Mouse (Mus musculus) mesoderm, embryonic 11.5 days (tissue): ENCODE results near the gene Ppp1r15a.
"Not testable (repeated sequence)": the region's sequence is repeated elsewhere in the genome, so short reads cannot be mapped to it uniquely, and the experiment has no call there.

Source experiments
- DNase-seq: peaks from one replicate; pipeline ENCODE4 v3.0.0-alpha.2; 2012; ENCODE audit warnings: low read depth, low spot score

Ppp1r15a gene

GRCm38 (mm10) chr7:45551512-45551883 is 25.4 kb upstream of the Ppp1r15a start:
- no peak for DNase-seq

DNA sequence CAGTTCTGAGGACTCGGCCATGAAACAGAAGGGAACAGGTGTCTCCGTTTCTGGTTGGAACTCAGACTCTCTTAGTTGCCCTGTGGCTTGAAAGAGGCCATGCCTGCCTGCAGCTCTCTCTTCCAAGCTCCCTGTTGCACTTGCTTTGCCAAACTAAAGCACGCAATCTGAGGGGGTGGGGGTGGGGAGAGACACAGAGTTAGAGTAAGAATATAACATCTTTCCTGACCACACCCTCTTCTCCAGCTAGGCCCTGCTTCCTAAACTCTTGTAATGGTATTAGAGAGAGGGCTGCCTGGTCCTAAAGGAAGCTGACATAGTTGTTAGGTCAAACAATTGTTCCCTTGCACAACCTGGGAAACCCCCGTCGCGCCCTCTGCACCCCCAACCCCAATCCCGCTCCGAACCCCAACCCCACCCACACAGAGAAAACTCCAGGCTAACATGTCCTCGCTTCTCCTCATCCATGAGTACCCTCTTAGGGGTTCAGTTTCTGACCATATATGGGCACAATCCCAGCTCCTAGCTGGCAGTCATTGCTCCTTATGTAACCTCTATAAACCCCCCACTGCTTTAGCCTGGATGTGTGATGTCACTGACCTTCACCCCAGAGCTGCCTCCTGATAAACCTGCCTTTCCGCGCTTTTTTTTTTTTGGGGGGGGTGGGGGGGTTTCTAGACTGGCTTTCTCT is 24.9 kb upstream of the Ppp1r15a start:
- DNase-seq: no peak

DNA sequence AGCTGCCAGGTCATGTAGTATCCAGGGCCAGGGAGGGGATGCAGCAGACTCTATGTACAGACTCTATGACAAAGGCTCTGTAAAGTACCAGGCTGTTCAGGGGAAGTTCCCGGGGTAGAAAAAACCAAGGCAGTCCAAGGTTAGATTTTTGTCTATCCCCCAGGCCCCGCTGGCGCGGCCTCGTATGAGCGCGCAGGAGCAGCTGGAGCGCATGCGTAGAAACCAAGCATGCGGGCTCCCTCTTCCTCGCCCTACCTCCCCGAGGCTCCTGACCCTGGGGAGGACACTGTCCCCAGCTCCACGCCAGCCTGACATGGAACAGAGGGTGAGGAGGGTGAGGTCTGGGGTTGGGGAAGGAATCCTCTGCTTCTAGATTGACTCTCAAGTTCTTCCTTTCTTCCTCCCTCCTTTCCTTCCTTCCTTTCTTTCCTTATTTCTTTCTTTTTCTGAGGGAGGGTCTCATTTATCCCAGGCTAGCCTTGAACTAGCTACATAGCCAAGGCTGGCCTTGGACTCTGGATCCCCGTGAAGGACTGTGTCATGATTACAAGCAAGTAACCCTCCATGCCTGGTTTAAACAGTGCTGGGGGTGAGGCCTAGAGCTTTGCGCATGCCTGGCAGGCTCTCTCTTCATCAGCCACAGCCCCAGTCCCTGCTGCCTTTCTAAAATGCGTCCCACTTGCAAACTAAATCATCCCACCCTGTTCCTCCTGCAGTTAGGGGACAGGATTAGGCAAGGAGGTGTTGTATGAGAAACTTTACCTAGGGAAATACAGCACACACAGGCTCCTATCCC is 23.8 kb upstream of the Ppp1r15a start:
- DNase-seq: no peak

- no peak for DNase-seq
These were observed 18.5 kb upstream of the Ppp1r15a start for GRCm38 (mm10) chr7:45544525-45544924.

DNA sequence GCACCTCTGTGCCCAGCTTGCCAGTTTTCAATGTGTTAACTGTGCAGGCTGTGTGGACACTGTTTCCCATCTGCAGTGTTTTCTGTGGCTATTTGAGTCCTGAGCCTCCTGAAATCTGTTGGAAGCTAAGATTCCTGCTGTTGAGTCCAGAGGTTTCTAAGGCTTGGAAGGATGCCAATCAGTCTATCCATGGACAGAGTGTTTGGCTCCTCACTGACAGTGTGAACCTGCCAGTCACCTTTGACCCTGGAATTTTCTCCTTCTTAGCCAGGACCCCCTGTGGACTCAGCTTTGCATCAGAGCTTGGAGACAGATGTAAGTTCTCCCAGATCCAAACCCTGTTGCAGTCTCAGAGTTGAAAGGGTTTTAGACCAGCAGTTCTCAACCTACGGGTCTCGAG is 14.1 kb upstream of the Ppp1r15a start:
- DNase-seq: no peak

GRCm38 (mm10) chr7:45539095-45539494 is 13.0 kb upstream of the Ppp1r15a start:
- no peak for DNase-seq

DNA sequence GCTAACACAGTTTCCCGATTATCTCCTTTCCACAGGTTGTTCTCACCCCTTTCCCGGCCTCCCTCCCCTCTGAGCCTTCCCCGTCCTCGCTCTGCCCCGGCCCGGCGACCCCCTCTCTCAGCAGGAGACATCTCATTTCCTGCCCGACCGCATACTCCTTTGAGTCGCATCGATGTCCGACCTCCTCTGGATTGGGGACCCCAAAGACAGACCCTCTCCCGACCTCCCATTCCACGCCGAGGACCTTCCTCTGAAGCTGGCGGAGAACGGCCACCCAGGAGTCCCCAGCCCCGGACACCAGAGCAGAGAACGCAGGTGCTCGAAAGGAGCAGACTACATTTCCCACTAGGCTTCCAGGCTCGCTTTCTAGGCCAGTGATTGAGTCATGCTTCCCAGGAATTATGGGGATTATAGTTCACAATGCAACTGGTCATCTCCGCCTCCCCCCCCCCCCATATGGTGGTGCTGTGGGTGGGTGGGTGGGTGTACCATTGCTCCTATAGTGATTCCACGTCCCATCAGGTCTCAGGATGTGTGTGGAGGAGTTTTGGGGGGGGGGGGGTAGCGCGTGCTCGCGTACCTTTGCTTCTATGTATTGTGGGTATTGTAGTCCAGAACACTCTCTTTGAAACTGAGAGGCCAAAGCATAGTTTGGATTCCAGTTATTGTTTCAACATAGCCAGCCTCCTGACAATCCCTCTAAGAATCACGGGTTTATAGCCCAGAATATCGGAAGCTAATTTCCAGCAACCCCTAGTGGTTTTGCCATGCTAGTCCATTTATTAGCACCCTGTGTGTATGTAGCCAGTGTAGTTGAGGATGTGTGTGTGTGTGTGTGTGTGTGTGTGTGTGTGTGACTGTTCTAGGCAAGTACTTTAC is 12.3 kb upstream of the Ppp1r15a start:
- no peak for DNase-seq

GRCm38 (mm10) chr7:45537602-45538001 is 11.5 kb upstream of the Ppp1r15a start:
- no peak for DNase-seq

DNA sequence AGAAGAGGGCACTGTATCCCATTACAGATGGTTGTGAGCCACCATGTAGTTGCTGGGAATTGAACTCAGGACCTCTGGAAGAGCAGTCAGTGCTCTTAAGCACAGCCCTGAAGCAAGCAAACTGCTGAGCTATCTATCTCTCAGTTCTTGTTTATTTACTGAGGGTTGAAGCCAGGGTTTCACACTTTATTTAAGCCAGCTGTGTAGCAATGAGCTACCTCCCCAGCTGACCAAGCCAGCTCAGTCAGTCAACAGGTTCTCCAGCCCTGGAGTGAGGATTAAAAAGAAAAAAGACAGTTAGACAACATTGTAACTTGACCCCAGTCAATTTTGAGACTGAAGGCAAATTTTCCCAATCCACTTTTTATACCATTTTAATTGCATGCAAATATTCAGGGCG is 9.6 kb upstream of the Ppp1r15a start:
- no peak for DNase-seq

DNA sequence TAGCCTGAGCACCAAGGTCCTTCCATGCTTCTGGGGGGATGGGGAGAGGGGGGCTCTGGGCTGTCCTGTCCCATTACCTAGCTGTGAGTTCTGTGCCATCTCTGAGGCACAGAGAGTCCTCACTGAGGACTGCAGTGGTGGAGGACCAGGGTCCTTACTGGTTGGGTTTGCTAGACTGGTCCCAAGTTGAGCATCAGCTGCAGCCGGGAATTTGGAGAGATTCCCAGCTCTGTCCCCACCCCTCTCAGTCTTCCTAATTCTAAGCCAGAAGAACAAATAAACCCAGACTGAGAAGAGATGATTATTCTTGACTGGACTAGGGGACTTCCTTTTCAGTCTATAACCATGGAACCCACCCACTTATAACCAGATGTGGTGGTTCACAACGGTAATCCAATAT is 4.6 kb upstream of the Ppp1r15a start:
- no peak for DNase-seq

DNA sequence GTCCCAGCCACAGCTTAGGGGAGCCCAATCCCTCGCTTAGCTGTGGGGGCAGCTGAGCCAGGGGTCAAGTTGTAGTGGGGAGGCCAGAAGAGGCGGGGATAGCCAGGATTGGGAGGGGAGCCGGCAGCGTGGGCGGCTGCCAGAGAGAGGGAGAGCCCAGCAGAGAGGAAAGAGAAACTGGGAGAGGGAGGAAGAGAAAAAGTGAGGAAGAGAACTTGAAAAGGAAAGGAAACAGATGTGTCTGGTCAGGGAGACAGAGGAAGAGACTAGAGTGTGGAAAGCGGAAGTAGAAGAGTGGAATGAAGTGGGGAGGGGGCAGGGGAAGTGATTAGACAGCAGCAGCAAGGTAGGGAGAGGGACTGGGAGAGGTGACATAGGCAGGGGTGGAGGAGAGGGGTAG is 3.4 kb upstream of the Ppp1r15a start:
- no peak for DNase-seq

- DNase-seq: not testable (repeated sequence)
These were observed 1.1 kb upstream of the Ppp1r15a start for GRCm38 (mm10) chr7:45527169-45527568.

DNA sequence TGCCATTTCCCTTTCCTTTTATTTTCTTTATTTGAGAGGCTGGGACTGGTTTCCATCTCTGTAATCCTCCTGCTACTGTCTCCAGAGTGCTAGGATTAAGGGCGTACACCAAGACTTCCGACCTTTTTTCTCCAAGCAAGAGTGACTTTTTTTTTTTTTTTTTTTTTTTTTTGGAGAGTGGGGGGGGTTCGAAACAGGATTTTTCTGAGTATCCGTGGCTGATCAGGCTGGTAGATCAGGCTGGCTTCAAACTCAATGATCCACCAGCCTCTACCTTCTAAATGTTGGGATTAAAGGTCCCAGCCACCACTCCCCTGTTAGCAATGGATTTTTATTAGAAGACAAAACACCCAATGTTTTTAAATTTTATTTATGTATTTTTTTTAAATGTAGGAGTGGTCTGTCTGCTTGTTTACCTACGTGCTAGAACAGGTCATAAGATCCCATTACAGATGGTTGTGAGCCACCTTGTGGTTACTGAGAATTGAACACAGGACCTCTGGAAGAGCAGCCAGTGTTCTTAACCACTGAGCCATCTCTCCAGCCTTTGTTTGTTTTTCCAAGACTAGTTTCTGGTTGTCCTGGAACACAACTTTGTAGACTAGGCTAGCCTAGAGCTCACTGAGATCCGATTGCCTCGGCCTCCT is 529 bp upstream of the Ppp1r15a start:
- no peak for DNase-seq

- no peak for DNase-seq
These were observed 1.0 kb downstream of the Ppp1r15a start for GRCm38 (mm10) chr7:45524841-45525621.

- no peak for DNase-seq
These were observed 2.3 kb downstream of the Ppp1r15a start for GRCm38 (mm10) chr7:45523678-45524170.

GRCm38 (mm10) chr7:45522957-45523676 is 3.0 kb downstream of the Ppp1r15a start:
- DNase-seq: no peak

GRCm38 (mm10) chr7:45522194-45522752 is 3.8 kb downstream of the Ppp1r15a start:
- no peak for DNase-seq

DNA sequence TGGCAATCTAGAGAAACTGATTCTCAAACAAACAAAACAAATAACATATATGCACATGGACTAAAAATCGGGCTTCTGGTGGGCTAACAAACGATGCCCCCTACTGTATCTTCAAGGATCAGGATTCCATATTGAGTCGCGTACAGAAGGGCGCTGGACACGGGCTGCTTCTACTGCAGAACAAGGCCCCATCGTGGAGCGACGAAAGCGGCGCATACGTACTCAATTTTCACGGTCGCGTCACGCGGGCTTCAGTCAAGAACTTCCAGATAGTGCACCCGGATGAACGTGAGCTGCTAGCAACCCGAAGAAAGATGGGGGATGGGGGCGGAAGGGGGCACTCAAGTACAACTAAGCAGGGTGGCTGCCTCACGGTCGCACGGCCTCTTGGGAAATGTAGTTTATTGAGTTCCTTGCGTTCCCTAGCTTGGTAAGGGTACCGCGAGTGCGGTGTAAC is 4.3 kb downstream of the Ppp1r15a start:
- peak; percentile 93 for DNase-seq

- no peak for DNase-seq
These were observed 5.5 kb downstream of the Ppp1r15a start for GRCm38 (mm10) chr7:45520605-45521004.
